Mouse (Mus musculus) cortical plate, adult 2 months (tissue): Measurements from ENCODE around the gene Bcl2a1b.
"Not testable (repeated sequence)": the region's sequence is repeated elsewhere in the genome, so short reads cannot be mapped to it uniquely, and the experiment has no call there.

Source experiments
- CTCF ChIP-seq: fragments of 200-500 bp; IDR thresholded peaks from 2 replicates; pipeline ENCODE4 v1.5.1; 2011; ENCODE audit warnings: mild to moderate bottlenecking, control low read depth, low read length; ENCODE audit not compliant: insufficient read depth; ENCODE audit errors: extremely low read depth
- POLR2A ChIP-seq: fragments of 200-500 bp; IDR thresholded peaks from 2 replicates; pipeline ENCODE4 v1.6.1; 2011; ENCODE audit warnings: mild to moderate bottlenecking, low read length, control low read depth; ENCODE audit not compliant: insufficient read depth; ENCODE audit errors: extremely low read depth

GRCm38 (mm10) chr9:89238976-89239505 lies 40.0 kb downstream of the Bcl2a1b start:
- TF ChIP-seq CTCF, POLR2A: not testable (repeated sequence)
